19 mouse cellular contexts compared by ENCODE assay signal in the genomic region with DNA sequence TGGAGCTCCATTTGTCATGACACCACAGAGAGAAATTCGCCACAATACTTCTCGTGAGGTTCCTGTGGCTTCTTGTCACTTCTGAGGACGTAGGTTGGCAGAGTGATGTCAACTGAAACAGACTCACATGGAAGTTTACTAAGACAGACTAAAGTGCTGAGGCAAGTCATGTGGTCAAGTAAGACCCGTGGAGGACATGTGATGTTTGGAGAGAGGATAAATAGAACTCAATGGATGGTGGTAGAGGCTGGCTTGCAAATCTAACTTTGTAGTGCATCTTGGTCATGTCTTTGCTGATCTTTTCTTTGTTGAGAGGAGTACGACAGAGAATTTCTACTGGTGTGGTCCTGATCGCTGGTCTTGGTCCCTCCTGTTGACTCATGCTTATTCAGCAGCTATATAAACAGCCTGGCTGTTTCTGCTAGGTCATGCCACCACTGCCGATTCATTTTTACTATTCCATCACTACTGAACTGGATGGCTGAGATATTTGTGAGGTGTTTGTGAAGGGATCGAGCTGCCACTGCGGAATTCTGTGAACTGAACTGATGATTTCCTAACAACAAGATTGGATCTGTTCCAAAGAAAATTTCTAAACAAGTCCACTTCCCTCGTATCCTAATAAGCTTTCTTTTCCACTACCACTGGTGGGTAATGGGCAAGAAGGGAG.
"Had no signal": no experiment of that assay in that cellular context is flagged by ENCODE, and none has a peak within 500 bp of the region (broad histone marks: within the 10 kb centered on the region; RNA-seq: fewer than 3 reads in every experiment).

No protein-coding gene starts in this region.

- H3K4me1 ChIP-seq: intestine, embryonic 15.5 days; kidney, embryonic 15.5 days; limb, embryonic 12.5 days; limb, embryonic 15.5 days; stomach, embryonic 15.5 days had no signal

- H3K27me3 ChIP-seq: intestine, embryonic 15.5 days; kidney, embryonic 15.5 days; limb, embryonic 12.5 days; limb, embryonic 15.5 days; stomach, embryonic 15.5 days had no signal

- H3K4me3 ChIP-seq: intestine, embryonic 15.5 days; kidney, embryonic 15.5 days; limb, embryonic 12.5 days; limb, embryonic 15.5 days; stomach, embryonic 15.5 days had no signal

- H3K9me3 ChIP-seq: intestine, embryonic 15.5 days; kidney, embryonic 15.5 days; limb, embryonic 12.5 days; limb, embryonic 15.5 days; stomach, embryonic 15.5 days had no signal

- H3K27ac ChIP-seq: intestine, embryonic 15.5 days; kidney, embryonic 15.5 days; limb, embryonic 12.5 days; limb, embryonic 15.5 days; liver, embryonic 14.5 days; stomach, embryonic 15.5 days had no signal

- ATAC-seq: intestine, embryonic 15.5 days; liver, postnatal 0 days had no signal

- H3K36me3 ChIP-seq: intestine, embryonic 15.5 days; kidney, embryonic 15.5 days; limb, embryonic 12.5 days; limb, embryonic 15.5 days; stomach, embryonic 15.5 days had no signal

- H3K9ac ChIP-seq: intestine, embryonic 15.5 days; kidney, embryonic 15.5 days; limb, embryonic 12.5 days; limb, embryonic 15.5 days; liver, embryonic 14.5 days; liver, postnatal 0 days; stomach, embryonic 15.5 days had no signal

- DNase-seq: kidney, adult 11 months; kidney, adult 8-10 months; kidney, postnatal 14 days; kidney, postnatal 4 days; left cerebral cortex, postnatal 4 days; liver, postnatal 0 days; midbrain, embryonic 14.5 days; retina, postnatal 1 day; right cerebral cortex, postnatal 25 days; spleen, adult 18-20 months; thymus, postnatal 25 days had no signal

- H3K4me2 ChIP-seq: intestine, embryonic 15.5 days; kidney, embryonic 15.5 days; limb, embryonic 12.5 days; limb, embryonic 15.5 days; liver, embryonic 11.5 days; midbrain, embryonic 11.5 days; stomach, embryonic 15.5 days had no signal
